Mouse (Mus musculus): ENCODE data around the gene Slc41a2. TPM values are rescaled to one million over a fixed set of nuclear protein-coding genes. Genes with fewer than 3 reads are reported as not detected.
A peak's percentile ranks its signal among the peaks of the same experiment; 100 is the strongest.

Slc41a2 gene
- total and polyA plus RNA-seq, 2 experiments from 2014 or later, result 10.3 to 29.8 TPM

DNA sequence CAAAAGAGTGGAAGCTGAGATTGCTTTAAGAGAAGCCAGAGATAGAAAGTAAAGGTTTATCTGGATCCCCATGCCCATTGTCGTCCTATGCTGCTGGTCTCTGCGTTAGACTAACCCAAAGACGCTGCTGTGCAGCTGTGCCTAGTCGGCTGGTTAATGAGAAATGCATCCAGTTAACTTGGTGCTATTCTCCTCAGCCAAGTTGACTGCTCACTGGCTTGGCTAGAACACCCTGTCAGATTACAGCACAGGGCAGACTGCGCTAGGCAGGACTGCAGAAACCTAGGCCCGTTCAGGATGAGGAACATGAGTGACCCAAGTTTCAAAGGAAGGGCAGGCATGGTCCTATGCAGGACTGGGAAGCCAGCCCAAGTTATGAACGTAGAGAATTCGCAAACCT lies 25.8 kb upstream of the Slc41a2 start:
- Histone ChIP-seq H3K27ac (no peak overlapping the region), H3K4me2 (ENCODE audit: low read depth, low read length) (no peak overlapping the region), H3K4me3 (ENCODE audit: low read length) (no peak overlapping the region), H3K9ac (replicated peaks; ENCODE audit: low read length) (no peak overlapping the region), H3K36me3 (ENCODE audit: insufficient read depth, low read length) (peaks cover 41% of the 10 kb centered on the region), H3K27me3 (ENCODE audit: insufficient read depth, low read length) (no peaks in the 10 kb centered on the region), H3K4me1 (ENCODE audit: insufficient read depth, low read length) (no peaks in the 10 kb centered on the region), H3K9me3 (ENCODE audit: low read length) (no peaks in the 10 kb centered on the region)
- WGBS, result 96% methylated on average over 8 of the region's 8 CpGs
- TF ChIP-seq CTCF (IDR thresholded peaks at IDR 0.05; ENCODE audit: low read depth), result no peak
- DNase-seq (ENCODE audit: low spot score) (no peak), ATAC-seq (no peak)

GRCm38 (mm10) chr10:83361643-83362382 lies 24.1 kb upstream of the Slc41a2 start:
- peak; percentile 68 for TF ChIP-seq CTCF (IDR thresholded peaks at IDR 0.05; ENCODE audit: low read depth)
- H3K36me3 ChIP-seq (ENCODE audit: insufficient read depth, low read length), result peaks cover 32% of the 10 kb centered on the region
- H3K27ac ChIP-seq, result no peak overlapping the region
- peak; percentile 69 for DNase-seq (ENCODE audit: low spot score)
- peak overlapping the region; percentile 87; the same call in 1 of the 2 replicates for H3K4me2 ChIP-seq (ENCODE audit: low read depth, low read length)
- H3K4me1 ChIP-seq (ENCODE audit: insufficient read depth, low read length), result no peaks in the 10 kb centered on the region
- no peak overlapping the region for H3K9ac ChIP-seq (replicated peaks; ENCODE audit: low read length)
- 39% methylated on average over 5 of the region's 5 CpGs for WGBS
- no peaks in the 10 kb centered on the region for H3K27me3 ChIP-seq (ENCODE audit: insufficient read depth, low read length)
- no peak overlapping the region for H3K4me3 ChIP-seq (ENCODE audit: low read length)
- ATAC-seq, result no peak
- no peaks in the 10 kb centered on the region for H3K9me3 ChIP-seq (ENCODE audit: low read length)

DNA sequence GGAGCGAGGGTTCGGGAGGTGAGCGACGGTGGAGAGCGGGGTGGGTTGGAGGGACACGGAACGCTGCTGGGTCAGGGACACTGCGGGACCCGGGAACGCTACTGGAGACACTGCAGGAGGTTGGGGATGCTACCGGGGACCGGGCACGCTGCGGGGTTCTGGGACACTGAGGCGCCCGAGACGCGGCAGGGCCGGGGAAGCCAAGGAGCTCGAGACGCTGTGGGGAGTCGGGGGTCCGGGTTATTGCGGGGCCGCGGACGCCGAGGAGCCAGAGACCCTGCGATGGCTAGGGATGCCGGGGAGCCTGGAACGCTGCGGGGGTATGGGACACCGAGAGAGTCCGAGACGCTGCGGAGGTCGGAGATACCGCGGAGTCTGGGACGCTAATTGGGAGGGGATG lies 22.7 kb upstream of the Slc41a2 start:
- WGBS, result under 1% methylated on average over 40 of the region's 40 CpGs
- peak; percentile 82; the same call in 1 of the 2 replicates for ATAC-seq
- peaks cover 17% of the 10 kb centered on the region for H3K36me3 ChIP-seq (ENCODE audit: insufficient read depth, low read length)
- H3K9ac ChIP-seq (replicated peaks; ENCODE audit: low read length), result peak overlapping the region; percentile 68
- peak overlapping the region; percentile 83 for H3K4me3 ChIP-seq (ENCODE audit: low read length)
- H3K4me2 ChIP-seq (ENCODE audit: low read depth, low read length), result peak overlapping the region; percentile 87
- peak overlapping the region; percentile 74 for H3K27ac ChIP-seq
- no peaks in the 10 kb centered on the region for H3K27me3 ChIP-seq (ENCODE audit: insufficient read depth, low read length)
- no peaks in the 10 kb centered on the region for H3K4me1 ChIP-seq (ENCODE audit: insufficient read depth, low read length)
- no peaks in the 10 kb centered on the region for H3K9me3 ChIP-seq (ENCODE audit: low read length)
- peak; percentile 26 for DNase-seq (ENCODE audit: low spot score)
- TF ChIP-seq CTCF (IDR thresholded peaks at IDR 0.05; ENCODE audit: low read depth), result no peak

DNA sequence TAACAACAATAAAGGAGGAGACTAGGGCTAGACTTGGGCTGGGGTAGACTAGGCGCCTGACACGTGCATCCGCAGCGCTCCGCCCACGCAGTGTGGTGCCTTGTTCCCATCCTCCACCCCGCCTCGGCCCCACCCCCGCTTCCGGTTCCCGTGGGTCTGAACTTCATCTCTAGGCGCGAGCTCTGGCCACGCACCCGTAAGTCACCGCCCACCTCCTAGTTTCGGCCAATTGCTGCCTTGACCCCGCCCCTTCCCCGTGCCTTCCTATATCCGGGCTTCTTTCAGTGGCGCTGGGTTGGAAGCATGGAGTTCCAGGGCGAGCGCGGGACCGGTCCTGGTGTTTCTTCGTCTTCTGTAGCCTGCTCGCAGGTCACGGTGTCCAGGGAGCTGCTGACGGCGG lies 22.3 kb upstream of the Slc41a2 start, which contains the start of gene D10Wsu102e:
TSS of gene D10Wsu102e (plus strand) at position 266 of the 400 bp plus-strand sequence.
- H3K4me3 ChIP-seq (ENCODE audit: low read length), result peak within 1 kb of the TSS; percentile 83
- H3K27me3 ChIP-seq (ENCODE audit: insufficient read depth, low read length), result no peaks in the 10 kb centered on the region
- peak; percentile 99 for ATAC-seq
- DNase-seq (ENCODE audit: low spot score), result peak; percentile 98
- WGBS, result 1% methylated on average over 30 of the region's 30 CpGs
- H3K27ac ChIP-seq, result peak within 1 kb of the TSS; percentile 74
- peak within 1 kb of the TSS; percentile 68 for H3K9ac ChIP-seq (replicated peaks; ENCODE audit: low read length)
- H3K36me3 ChIP-seq (ENCODE audit: insufficient read depth, low read length), result peaks cover 16% of the 10 kb centered on the region
- no peaks in the 10 kb centered on the region for H3K9me3 ChIP-seq (ENCODE audit: low read length)
- H3K4me1 ChIP-seq (ENCODE audit: insufficient read depth, low read length), result no peaks in the 10 kb centered on the region
- peak within 1 kb of the TSS; percentile 87 for H3K4me2 ChIP-seq (ENCODE audit: low read depth, low read length)
- TF ChIP-seq CTCF (IDR thresholded peaks at IDR 0.05; ENCODE audit: low read depth), result no peak

GRCm38 (mm10) chr10:83359451-83359850 lies 21.8 kb upstream of the Slc41a2 start:
- peak overlapping the region; percentile 74 for H3K27ac ChIP-seq
- ATAC-seq, result no peak
- no peaks in the 10 kb centered on the region for H3K9me3 ChIP-seq (ENCODE audit: low read length)
- TF ChIP-seq CTCF (IDR thresholded peaks at IDR 0.05; ENCODE audit: low read depth), result no peak
- no peaks in the 10 kb centered on the region for H3K27me3 ChIP-seq (ENCODE audit: insufficient read depth, low read length)
- peak overlapping the region; percentile 83 for H3K4me3 ChIP-seq (ENCODE audit: low read length)
- no peak for DNase-seq (ENCODE audit: low spot score)
- H3K4me1 ChIP-seq (ENCODE audit: insufficient read depth, low read length), result no peaks in the 10 kb centered on the region
- peak overlapping the region; percentile 87 for H3K4me2 ChIP-seq (ENCODE audit: low read depth, low read length)
- 82% methylated on average over 4 of the region's 4 CpGs for WGBS
- peak overlapping the region; percentile 68; the same call in 1 of the 2 replicates for H3K9ac ChIP-seq (replicated peaks; ENCODE audit: low read length)
- peaks cover 15% of the 10 kb centered on the region for H3K36me3 ChIP-seq (ENCODE audit: insufficient read depth, low read length)

GRCm38 (mm10) chr10:83356416-83356815 lies 18.7 kb upstream of the Slc41a2 start:
- H3K4me3 ChIP-seq (ENCODE audit: low read length), result no peak overlapping the region
- H3K27me3 ChIP-seq (ENCODE audit: insufficient read depth, low read length), result no peaks in the 10 kb centered on the region
- WGBS, result 85% methylated on average over 12 of the region's 12 CpGs
- no peak for TF ChIP-seq CTCF (IDR thresholded peaks at IDR 0.05; ENCODE audit: low read depth)
- no peak overlapping the region for H3K27ac ChIP-seq
- DNase-seq (ENCODE audit: low spot score) (no peak), ATAC-seq (no peak)
- H3K9ac ChIP-seq (replicated peaks; ENCODE audit: low read length), result no peak overlapping the region
- no peaks in the 10 kb centered on the region; the same call in 1 of the 2 replicates for H3K4me1 ChIP-seq (ENCODE audit: insufficient read depth, low read length)
- no peaks in the 10 kb centered on the region for H3K9me3 ChIP-seq (ENCODE audit: low read length)
- H3K36me3 ChIP-seq (ENCODE audit: insufficient read depth, low read length), result no peaks in the 10 kb centered on the region
- no peak overlapping the region for H3K4me2 ChIP-seq (ENCODE audit: low read depth, low read length)

- peak; percentile 68 for ATAC-seq
- TF ChIP-seq CTCF (IDR thresholded peaks at IDR 0.05; ENCODE audit: low read depth), result peak; percentile 60
- Histone ChIP-seq H3K4me3 (ENCODE audit: low read length) (no peak overlapping the region), H3K9ac (replicated peaks; ENCODE audit: low read length) (no peak overlapping the region), H3K27me3 (ENCODE audit: insufficient read depth, low read length) (no peaks in the 10 kb centered on the region), H3K4me2 (ENCODE audit: low read depth, low read length) (peak overlapping the region; percentile 27; the same call in 1 of the 2 replicates), H3K36me3 (ENCODE audit: insufficient read depth, low read length) (no peaks in the 10 kb centered on the region), H3K9me3 (ENCODE audit: low read length) (no peaks in the 10 kb centered on the region), H3K4me1 (ENCODE audit: insufficient read depth, low read length) (no peaks in the 10 kb centered on the region; the same call in 1 of the 2 replicates), H3K27ac (no peak overlapping the region)
- peak; percentile 73 for DNase-seq (ENCODE audit: low spot score)
- 59% methylated on average over 8 of the region's 8 CpGs for WGBS
These were observed 16.6 kb upstream of the Slc41a2 start for GRCm38 (mm10) chr10:83354333-83354719.

Measured in hindbrain, postnatal 0 days (tissue).